Mouse (Mus musculus): ENCODE results near the gene Samd9l.
"Not testable (repeated sequence)": the region's sequence is repeated elsewhere in the genome, so short reads cannot be mapped to it uniquely, and the experiment has no call there.

Samd9l gene

GRCm38 (mm10) chr6:3379146-3379545 is 20.2 kb downstream of the Samd9l start:
- DNase-seq (ENCODE audit: low read depth, low spot score) = no peak
- H3K27me3 ChIP-seq (ENCODE audit: control insufficient read depth, insufficient read depth, low read length, poor library complexity, severe bottlenecking) = no peaks in the 10 kb centered on the region
- peaks cover 12% of the 10 kb centered on the region for H3K36me3 ChIP-seq (ENCODE audit: control insufficient read depth, insufficient read depth, low read length, poor library complexity, severe bottlenecking)

- Histone ChIP-seq H3K36me3 (ENCODE audit: control insufficient read depth, insufficient read depth, low read length, poor library complexity, severe bottlenecking) (peaks cover 15% of the 10 kb centered on the region), H3K27me3 (ENCODE audit: control insufficient read depth, insufficient read depth, low read length, poor library complexity, severe bottlenecking) (no peaks in the 10 kb centered on the region)
- no peak for DNase-seq (ENCODE audit: low read depth, low spot score)
Measured at GRCm38 (mm10) chr6:3376687-3377086, 22.7 kb downstream of the Samd9l start.

GRCm38 (mm10) chr6:3369527-3369926 is 29.8 kb downstream of the Samd9l start:
- 0 out of 2 replicates have a peak, but pooled peaks cover 3% of the 10 kb centered on the region for H3K36me3 ChIP-seq (ENCODE audit: control insufficient read depth, insufficient read depth, low read length, poor library complexity, severe bottlenecking)
- no peak for DNase-seq (ENCODE audit: low read depth, low spot score)
- H3K27me3 ChIP-seq (ENCODE audit: control insufficient read depth, insufficient read depth, low read length, poor library complexity, severe bottlenecking) = 0 out of 2 replicates have a peak, but pooled peaks cover 1% of the 10 kb centered on the region

DNA sequence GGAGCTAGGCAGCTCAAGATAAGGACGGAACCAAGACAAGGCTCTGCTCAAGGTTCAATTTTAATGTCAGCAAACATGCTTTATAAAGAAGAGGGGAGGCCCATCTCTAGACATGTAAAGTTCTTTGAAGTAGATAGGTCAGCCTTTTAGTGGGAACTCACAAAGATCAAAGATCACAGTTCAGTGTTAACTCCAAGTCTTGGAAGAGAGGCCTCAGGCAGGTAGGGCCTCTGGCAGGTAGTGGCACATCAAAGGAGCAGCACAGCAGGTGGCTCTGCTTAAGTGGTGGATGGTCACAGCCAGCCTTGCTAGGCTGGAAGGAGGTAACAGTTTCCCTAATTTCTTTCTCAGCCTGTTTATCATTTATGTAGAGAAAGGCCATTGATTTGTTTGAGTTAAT is 33.8 kb downstream of the Samd9l start:
- DNase-seq (ENCODE audit: low read depth, low spot score); H3K36me3 ChIP-seq (ENCODE audit: control insufficient read depth, insufficient read depth, low read length, poor library complexity, severe bottlenecking); H3K27me3 ChIP-seq (ENCODE audit: control insufficient read depth, insufficient read depth, low read length, poor library complexity, severe bottlenecking): not testable (repeated sequence)

- peak; percentile 88 for DNase-seq (ENCODE audit: low read depth, low spot score)
- H3K36me3 ChIP-seq (ENCODE audit: control insufficient read depth, insufficient read depth, low read length, poor library complexity, severe bottlenecking); H3K27me3 ChIP-seq (ENCODE audit: control insufficient read depth, insufficient read depth, low read length, poor library complexity, severe bottlenecking): not testable (repeated sequence)
Measured at GRCm38 (mm10) chr6:3345924-3346597, 53.3 kb downstream of the Samd9l start.

- H3K27me3 ChIP-seq (ENCODE audit: control insufficient read depth, insufficient read depth, low read length, poor library complexity, severe bottlenecking); DNase-seq (ENCODE audit: low read depth, low spot score); H3K36me3 ChIP-seq (ENCODE audit: control insufficient read depth, insufficient read depth, low read length, poor library complexity, severe bottlenecking): not testable (repeated sequence)
Measured at GRCm38 (mm10) chr6:3345043-3345639, 54.2 kb downstream of the Samd9l start.

DNA sequence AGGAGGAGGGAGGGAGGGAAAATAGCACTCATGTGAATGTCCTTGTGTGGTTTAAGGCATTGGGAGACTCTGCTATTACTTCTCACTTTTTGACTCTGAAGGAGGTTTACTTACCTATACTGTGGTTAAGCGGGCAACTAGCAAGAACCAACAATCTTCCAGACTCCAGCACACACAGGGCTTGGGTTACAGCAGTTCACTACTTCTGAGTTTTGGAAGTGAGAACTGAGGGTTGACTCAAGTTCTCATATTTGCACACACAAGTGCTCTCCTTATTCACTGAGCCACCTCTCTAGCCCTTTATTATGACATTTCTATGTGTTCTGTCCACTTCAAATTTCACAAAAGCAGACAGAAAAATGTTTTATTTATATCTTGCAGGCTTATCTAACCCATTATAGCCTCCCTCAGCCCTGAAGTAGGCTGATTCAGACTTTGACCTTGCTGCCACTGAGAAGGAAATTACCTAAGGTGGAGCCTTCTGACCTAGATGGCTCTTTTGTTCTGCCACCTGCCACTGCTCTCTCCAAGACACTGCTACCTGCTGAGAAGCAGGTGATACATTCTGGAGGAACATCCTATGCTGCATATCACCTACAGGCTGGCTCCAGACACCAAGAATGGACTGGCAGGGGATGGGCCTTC is 55.6 kb downstream of the Samd9l start:
- not testable (repeated sequence) for H3K27me3 ChIP-seq (ENCODE audit: control insufficient read depth, insufficient read depth, low read length, poor library complexity, severe bottlenecking); H3K36me3 ChIP-seq (ENCODE audit: control insufficient read depth, insufficient read depth, low read length, poor library complexity, severe bottlenecking); DNase-seq (ENCODE audit: low read depth, low spot score)

DNA sequence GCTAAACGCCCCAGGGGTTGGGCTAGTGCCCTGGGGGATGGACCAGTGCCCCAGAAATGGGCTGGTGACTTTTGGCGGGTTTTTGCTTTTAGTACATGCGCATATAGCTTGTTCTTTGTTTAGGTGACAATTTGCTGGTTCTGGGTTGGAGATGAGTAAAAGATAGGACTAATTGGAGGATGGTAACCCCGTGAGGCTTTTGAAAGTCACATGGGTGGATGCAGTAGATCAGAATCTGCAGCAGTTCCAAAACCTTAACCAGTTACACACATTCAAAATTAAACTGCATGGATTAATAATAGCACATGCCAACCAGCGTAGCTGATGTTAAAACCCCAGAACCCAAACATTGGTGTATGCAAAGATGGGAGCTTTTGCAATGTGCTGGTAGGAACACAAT is 57.9 kb downstream of the Samd9l start:
- Histone ChIP-seq H3K36me3 (ENCODE audit: control insufficient read depth, insufficient read depth, low read length, poor library complexity, severe bottlenecking) (no peaks in the 10 kb centered on the region; the same call in none of the 2 replicates), H3K27me3 (ENCODE audit: control insufficient read depth, insufficient read depth, low read length, poor library complexity, severe bottlenecking) (no peaks in the 10 kb centered on the region)
- no peak for DNase-seq (ENCODE audit: low read depth, low spot score)

- H3K27me3 ChIP-seq (ENCODE audit: control insufficient read depth, insufficient read depth, low read length, poor library complexity, severe bottlenecking); H3K36me3 ChIP-seq (ENCODE audit: control insufficient read depth, insufficient read depth, low read length, poor library complexity, severe bottlenecking); DNase-seq (ENCODE audit: low read depth, low spot score): not testable (repeated sequence)
Measured at GRCm38 (mm10) chr6:3340928-3341327, 58.4 kb downstream of the Samd9l start.

- DNase-seq (ENCODE audit: low read depth, low spot score); H3K36me3 ChIP-seq (ENCODE audit: control insufficient read depth, insufficient read depth, low read length, poor library complexity, severe bottlenecking); H3K27me3 ChIP-seq (ENCODE audit: control insufficient read depth, insufficient read depth, low read length, poor library complexity, severe bottlenecking): not testable (repeated sequence)
Measured at GRCm38 (mm10) chr6:3339131-3339530, 60.2 kb downstream of the Samd9l start.
